Mouse (Mus musculus) limb, embryonic 14.5 days (tissue): ENCODE data around the gene Ptpn13. TPM values are rescaled to one million over a fixed set of nuclear protein-coding genes. Genes with fewer than 3 reads are reported as not detected.
A peak's percentile ranks its signal among the peaks of the same experiment; 100 is the strongest.

Experiments used
- ATAC-seq: fragments of 200-750 bp; cut with Nextera tagmentation; 2 replicates; pipeline ENCODE4 v1.8.0; 2017; ENCODE audit warnings: low read depth, moderate number of reproducible peaks, moderate TSS enrichment; ENCODE audit not compliant: low FRiP score
- DNase-seq: peaks from one replicate; pipeline ENCODE4 v3.0.0-alpha.2; 2015; ENCODE audit warnings: low spot score
- H3K27ac ChIP-seq: fragments of 300-500 bp; sonication (generic); replicated peaks from 2 replicates; pipeline ENCODE4 v1.5.1; 2014; ENCODE audit warnings: low read depth, mild to moderate bottlenecking, low read length, moderate library complexity, mixed read lengths
- H3K27me3 ChIP-seq: fragments of 300-500 bp; sonication (generic); 2 replicates; pipeline ENCODE4 v1.6.1; 2014; ENCODE audit warnings: low read length, mixed read lengths; ENCODE audit not compliant: control insufficient read depth, insufficient read depth
- H3K36me3 ChIP-seq: fragments of 300-500 bp; sonication (generic); 2 replicates; pipeline ENCODE4 v1.6.1; 2014; ENCODE audit warnings: mild to moderate bottlenecking, low read length, moderate library complexity, mixed read lengths; ENCODE audit not compliant: control insufficient read depth, insufficient read depth
- H3K4me1 ChIP-seq: fragments of 300-500 bp; sonication (generic); 2 replicates; pipeline ENCODE4 v1.6.1; 2014; ENCODE audit warnings: antibody characterized with exemption, low read length, mixed read lengths; ENCODE audit not compliant: control insufficient read depth, insufficient read depth
- H3K4me2 ChIP-seq: fragments of 300-500 bp; sonication (generic); replicated peaks from 2 replicates; pipeline ENCODE4 v1.6.1; 2014; ENCODE audit warnings: low read depth, mild to moderate bottlenecking, low read length, moderate library complexity; ENCODE audit not compliant: severe bottlenecking
- H3K4me3 ChIP-seq: fragments of 300-500 bp; sonication (generic); replicated peaks from 2 replicates; pipeline ENCODE4 v1.5.1; 2014; ENCODE audit warnings: low read length
- H3K9ac ChIP-seq: fragments of 300-500 bp; sonication (generic); 2 replicates; pipeline ENCODE4 v1.6.1; 2014; ENCODE audit warnings: mild to moderate bottlenecking, low read depth, low read length, moderate library complexity; ENCODE audit not compliant: severe bottlenecking
- H3K9me3 ChIP-seq: fragments of 300-500 bp; sonication (generic); 2 replicates; pipeline ENCODE4 v1.6.1; 2016; ENCODE audit warnings: low read length; ENCODE audit not compliant: control insufficient read depth
- POLR2A ChIP-seq: fragments of 200-500 bp; IDR thresholded peaks from 2 replicates; pipeline ENCODE4 v1.8.0; 2012; ENCODE audit warnings: inconsistent platforms, mild to moderate bottlenecking, moderate library complexity, borderline replicate concordance; ENCODE audit not compliant: insufficient read depth, insufficient read length; ENCODE audit errors: extremely low read depth
- WGBS: fragments of 180-500 bp; shearing (Covaris S2); extraction: QIAGEN DNeasy Blood & Tissue Kit; methylation state at CpG from one replicate; pipeline ENCODE4 v1.1.7; 2014; 5-methylcytosine and 5-hydroxymethylcytosine counted together
- polyA plus RNA-seq, 2 experiments: library from polyadenylated mRNA; depleted of rRNA in 1 of 2; stranded (reverse) in 1 of 2; unstranded in 1 of 2; fragments of >200 nt; fragmentation: Nextera tagmentation in 1 of 2; extraction: Ambion mirVana in 1 of 2; gene quantifications; 2 replicates each; pipeline versions ENCODE4 v1.2.1 to v1.2.3; 2012 to 2014

The Ptpn13 gene
- polyA plus RNA-seq, 2 experiments: 23.7 to 25.8 TPM

GRCm38 (mm10) chr5:103423305-103423926 lies 1.6 kb upstream of the Ptpn13 start:
- H3K4me3 ChIP-seq: no peak overlapping the region
- H3K9ac ChIP-seq: no peak overlapping the region
- H3K27ac ChIP-seq: no peak overlapping the region
- ATAC-seq (no peak), DNase-seq (no peak)
- H3K4me2 ChIP-seq: no peak overlapping the region
- H3K4me1 ChIP-seq: peaks cover 19% of the 10 kb centered on the region
- H3K9me3 ChIP-seq: no peaks in the 10 kb centered on the region
- TF ChIP-seq POLR2A: no peak
- no peaks in the 10 kb centered on the region for H3K27me3 ChIP-seq
- 27% methylated on average over 6 of the region's 6 CpGs for WGBS
- H3K36me3 ChIP-seq: no peaks in the 10 kb centered on the region

DNA sequence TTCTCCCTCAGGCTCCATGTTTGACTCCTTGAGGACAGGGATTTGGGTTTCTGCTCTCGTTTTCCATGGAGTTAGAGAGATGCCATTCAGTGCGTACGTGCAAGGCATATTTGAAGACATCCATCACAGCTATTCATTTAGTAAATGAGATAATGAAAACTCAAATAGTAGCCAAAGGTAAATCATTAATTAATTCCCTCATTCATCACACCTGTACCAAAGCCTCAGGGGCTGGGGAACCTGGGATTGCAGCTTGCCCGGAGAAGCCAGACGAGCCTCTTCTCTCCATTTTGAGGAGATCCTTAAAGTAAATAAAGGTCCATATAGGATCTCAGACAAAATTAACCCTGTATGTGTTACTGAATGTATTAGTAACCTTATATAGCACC lies 1.1 kb upstream of the Ptpn13 start:
- H3K27me3 ChIP-seq: no peaks in the 10 kb centered on the region
- no peak for TF ChIP-seq POLR2A
- peak overlapping the region; percentile 81; the same call in 1 of the 2 replicates for H3K4me3 ChIP-seq
- H3K9me3 ChIP-seq: no peaks in the 10 kb centered on the region
- ATAC-seq: no peak
- H3K4me2 ChIP-seq: peak overlapping the region; percentile 96
- DNase-seq: no peak
- no peaks in the 10 kb centered on the region for H3K36me3 ChIP-seq
- 30% methylated on average over 5 of the region's 5 CpGs for WGBS
- peaks cover 19% of the 10 kb centered on the region for H3K4me1 ChIP-seq
- H3K9ac ChIP-seq: no peak overlapping the region
- H3K27ac ChIP-seq: no peak overlapping the region

DNA sequence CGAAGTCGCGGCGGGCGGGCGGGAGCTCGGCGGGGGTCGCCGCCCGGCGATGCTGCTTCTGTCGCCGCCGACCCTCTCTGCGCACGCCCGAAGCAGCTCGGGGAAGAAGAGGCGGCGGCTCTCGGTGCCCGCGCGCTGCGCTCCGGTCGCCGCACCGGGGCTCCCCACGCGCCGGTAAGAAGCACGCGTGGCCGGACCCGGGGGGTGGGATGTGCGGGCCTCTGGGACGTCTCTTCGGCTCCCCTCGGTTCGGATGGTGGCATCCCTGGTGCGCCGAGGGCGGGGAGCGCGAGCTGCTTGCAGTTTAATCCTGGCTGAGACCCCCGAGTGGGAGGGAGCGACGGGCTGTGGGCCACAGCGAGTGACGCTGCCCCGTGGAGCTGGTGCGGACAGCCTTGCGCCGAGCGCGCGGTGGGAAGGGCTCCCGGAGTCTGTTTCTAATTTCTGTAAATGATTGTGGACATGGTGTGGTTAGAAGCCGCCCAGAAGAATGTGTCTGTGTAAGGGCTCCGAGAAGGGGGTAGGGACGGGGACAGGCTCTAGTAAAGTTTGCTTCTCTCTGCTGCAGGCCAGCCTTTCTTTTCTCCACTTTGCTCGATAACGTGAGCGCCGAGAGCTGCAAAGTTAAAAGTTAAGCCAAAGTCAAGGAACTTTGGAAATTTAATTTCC lies 505 bp downstream of the Ptpn13 start:
- DNase-seq (peak; percentile 57), ATAC-seq (peak; percentile 64)
- H3K27me3 ChIP-seq: no peaks in the 10 kb centered on the region
- whole genome bisulfite sequencing: under 1% methylated on average over 30 of the region's 67 CpGs
- peak overlapping the region; percentile 74 for H3K27ac ChIP-seq
- peaks cover 17% of the 10 kb centered on the region for H3K4me1 ChIP-seq
- H3K4me3 ChIP-seq: peak overlapping the region; percentile 81
- 0 out of 2 replicates have a peak, but pooled peaks have one; percentile 10 for TF ChIP-seq POLR2A
- peak overlapping the region; percentile 78 for H3K9ac ChIP-seq
- peak overlapping the region; percentile 96 for H3K4me2 ChIP-seq
- no peaks in the 10 kb centered on the region for H3K36me3 ChIP-seq
- H3K9me3 ChIP-seq: no peaks in the 10 kb centered on the region

GRCm38 (mm10) chr5:103426250-103426649 lies 1.3 kb downstream of the Ptpn13 start:
- no peaks in the 10 kb centered on the region for H3K36me3 ChIP-seq
- no peaks in the 10 kb centered on the region for H3K27me3 ChIP-seq
- DNase-seq (no peak), ATAC-seq (no peak)
- peak overlapping the region; percentile 78 for H3K9ac ChIP-seq
- H3K4me2 ChIP-seq: peak overlapping the region; percentile 96
- WGBS: 13% methylated on average over 9 of the region's 9 CpGs
- no peaks in the 10 kb centered on the region for H3K9me3 ChIP-seq
- no peak for TF ChIP-seq POLR2A
- H3K27ac ChIP-seq: no peak overlapping the region
- peaks cover 13% of the 10 kb centered on the region for H3K4me1 ChIP-seq
- peak overlapping the region; percentile 81 for H3K4me3 ChIP-seq

DNA sequence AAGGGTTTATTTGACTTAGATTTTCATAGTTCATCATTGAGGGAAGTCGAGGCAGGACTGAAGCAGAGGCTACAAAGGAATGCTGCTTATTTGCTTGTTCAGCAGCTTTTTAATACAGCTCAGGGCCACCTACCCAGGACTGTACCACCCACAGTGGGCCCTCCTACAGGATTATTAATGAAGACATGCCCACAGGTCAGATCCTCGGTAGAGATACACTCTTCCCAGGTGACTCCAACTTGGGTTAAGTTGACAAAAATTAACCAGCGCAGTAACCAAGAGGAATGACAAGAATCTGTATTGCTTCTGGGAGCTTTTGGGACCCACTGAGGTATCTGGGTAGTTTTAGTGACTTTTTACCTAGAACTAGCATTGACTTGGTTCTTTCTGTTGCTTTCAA lies 6.0 kb downstream of the Ptpn13 start:
- H3K4me3 ChIP-seq: no peak overlapping the region
- H3K27me3 ChIP-seq: no peaks in the 10 kb centered on the region
- no peak for ATAC-seq
- no peaks in the 10 kb centered on the region for H3K36me3 ChIP-seq
- H3K4me1 ChIP-seq: peaks cover 11% of the 10 kb centered on the region
- no peak for DNase-seq
- no peaks in the 10 kb centered on the region for H3K9me3 ChIP-seq
- WGBS: 62% methylated on average over 3 of the region's 3 CpGs
- H3K4me2 ChIP-seq: no peak overlapping the region
- no peak overlapping the region for H3K9ac ChIP-seq
- no peak for TF ChIP-seq POLR2A
- no peak overlapping the region for H3K27ac ChIP-seq
